Comparison of ENCODE assay signal across 17 mouse cellular contexts in genomic region chr8:44978622-44979021, GRCm38 (mm10). TPM values are rescaled to one million over a fixed set of nuclear protein-coding genes. Genes with fewer than 3 reads are reported as not detected.
DNase-seq lines count a peak whose midpoint lies in the region; ATAC-seq and TF ChIP-seq lines count a peak whose summit lies in the region.
"Had no signal": no experiment of that assay in that cellular context is flagged by ENCODE, and none has a peak within 500 bp of the region (broad histone marks: within the 10 kb centered on the region; RNA-seq: fewer than 3 reads in every experiment).

No protein-coding gene starts in this region.

- no peaks in the 10 kb centered on the region for H3K27me3 ChIP-seq in heart, embryonic 14.5 days (ENCODE audit: control insufficient read depth, insufficient read depth, low read length)
- H3K27me3 ChIP-seq in testis, adult 2 months (ENCODE audit: control insufficient read depth, insufficient read depth, low read length) = no peaks in the 10 kb centered on the region
- no peaks in the 10 kb centered on the region for H3K27me3 ChIP-seq in stomach, embryonic 16.5 days (ENCODE audit: control insufficient read depth, insufficient read depth, low read length)
- H3K27me3 ChIP-seq: CH12.LX had no signal

- no peak for TF ChIP-seq POLR2A in testis, adult 2 months (IDR thresholded peaks at IDR 0.05; ENCODE audit: control insufficient read depth, low read depth, low read length)

- TF ChIP-seq CTCF in testis, adult 2 months (IDR thresholded peaks at IDR 0.05; ENCODE audit: control insufficient read depth, insufficient read depth, insufficient replicate concordance, low read depth, low read length) = no peak

- H3K36me3 ChIP-seq in heart, embryonic 14.5 days (ENCODE audit: control insufficient read depth, insufficient read depth, low read length) = no peaks in the 10 kb centered on the region
- H3K36me3 ChIP-seq in testis, adult 2 months (ENCODE audit: control insufficient read depth, insufficient read depth, low read length) = no peaks in the 10 kb centered on the region
- no peaks in the 10 kb centered on the region for H3K36me3 ChIP-seq in stomach, embryonic 16.5 days (ENCODE audit: control insufficient read depth, insufficient read depth, low read length)
- H3K36me3 ChIP-seq: midbrain, embryonic 13.5 days had no signal

- intact Hi-C loops in heart, postnatal 10 days (cut with DNase I) = no loop called here

- peaks cover 39 to 71% of the 10 kb centered on the region in 2 experiments for H3K4me1 ChIP-seq in heart, embryonic 14.5 days (ENCODE audit: control insufficient read depth in 2 of 2, insufficient read depth in 2 of 2, low read length in 2 of 2)
- H3K4me1 ChIP-seq in testis, adult 2 months (ENCODE audit: control insufficient read depth, insufficient read depth, low read length) = peaks cover 5% of the 10 kb centered on the region; the same call in 1 of the 2 replicates
- H3K4me1 ChIP-seq in stomach, embryonic 16.5 days (ENCODE audit: control insufficient read depth, insufficient read depth, low read length) = peaks cover 38% of the 10 kb centered on the region

- ATAC-seq in heart, embryonic 14.5 days (ENCODE audit: insufficient number of reproducible peaks, insufficient read depth, low FRiP score, low read depth) = no peak
- ATAC-seq in stomach, embryonic 16.5 days (ENCODE audit: insufficient read depth, low FRiP score) = 0 out of 2 replicates have a peak, but pooled peaks have one; percentile 26
- ATAC-seq: midbrain, embryonic 13.5 days had no signal

- no peaks in the 10 kb centered on the region for H3K9me3 ChIP-seq in heart, embryonic 14.5 days (ENCODE audit: control insufficient read depth, low read length)
- no peaks in the 10 kb centered on the region for H3K9me3 ChIP-seq in stomach, embryonic 16.5 days (replicated peaks; ENCODE audit: control insufficient read depth, low read length)
- H3K9me3 ChIP-seq: hindbrain, embryonic 10.5 days; midbrain, embryonic 13.5 days had no signal

- H3K4me2 ChIP-seq in heart, embryonic 14.5 days (ENCODE audit: low read length) = peak overlapping the region; percentile 35; the same call in 1 of the 2 replicates
- H3K4me2 ChIP-seq in stomach, embryonic 16.5 days (ENCODE audit: low read depth, low read length) = no peak overlapping the region
- H3K4me2 ChIP-seq: liver, embryonic 11.5 days; midbrain, embryonic 13.5 days had no signal

- DNase-seq in adrenal gland, adult (ENCODE audit: inconsistent age in 2 of 2, low spot score in 1 of 2) = peak; percentile 35 to 85
- DNase-seq in adrenal gland, postnatal 10 days = no peak
- DNase-seq in heart, postnatal 10 days = no peak
- no peak for DNase-seq in testis, postnatal 10 days (ENCODE audit: low spot score)
- DNase-seq in layer of hippocampus, postnatal 10 days (ENCODE audit: low spot score in 2 of 2) = no peak
- DNase-seq: cerebellum, adult 8-10 months; kidney, postnatal 10 days; layer of hippocampus, adult 9-11 months; thymus, postnatal 36 days had no signal

- peak overlapping the region; percentile 77 to 93 for H3K27ac ChIP-seq in heart, embryonic 14.5 days (replicated peaks in 1 of 2; ENCODE audit: control insufficient read depth in 1 of 2, insufficient read depth in 1 of 2, low read depth in 2 of 2, low read length in 2 of 2)
- peak overlapping the region; percentile 54 for H3K27ac ChIP-seq in testis, adult 2 months (ENCODE audit: control insufficient read depth, insufficient read depth, low read depth, low read length)
- H3K27ac ChIP-seq in stomach, embryonic 16.5 days (ENCODE audit: low read length) = peak overlapping the region; percentile 80
- H3K27ac ChIP-seq: midbrain, embryonic 13.5 days had no signal

- 46% methylated on average over 9 of the region's 9 CpGs for WGBS in heart, embryonic 14.5 days
- WGBS in stomach, embryonic 16.5 days = 56% methylated on average over 9 of the region's 9 CpGs

- H3K4me3 ChIP-seq in heart, embryonic 14.5 days (ENCODE audit: control insufficient read depth in 1 of 2, insufficient read depth in 1 of 2, low read depth in 1 of 2, low read length in 2 of 2) = no peak overlapping the region
- no peak overlapping the region for H3K4me3 ChIP-seq in testis, adult 2 months (ENCODE audit: control insufficient read depth, low read depth, low read length)
- no peak overlapping the region for H3K4me3 ChIP-seq in stomach, embryonic 16.5 days (replicated peaks; ENCODE audit: low read length)
- H3K4me3 ChIP-seq: erythroblast, embryonic 14.5 days; hindbrain, embryonic 10.5 days; midbrain, embryonic 13.5 days had no signal

- no peak overlapping the region for H3K9ac ChIP-seq in heart, embryonic 14.5 days (ENCODE audit: low read length)
- no peak overlapping the region for H3K9ac ChIP-seq in stomach, embryonic 16.5 days (ENCODE audit: low read length)
- H3K9ac ChIP-seq: midbrain, embryonic 13.5 days had no signal

RNA-seq across cellular contexts. Expression of gene Fat1, which starts 43.4 kb away (rescaled TPM):
- 10 to 100 TPM; 49.8 to 60.2 TPM for total RNA-seq in adrenal gland, postnatal 10 days (2021)
- 22.2 TPM in 2 replicates for polyA plus RNA-seq in heart, embryonic 14.5 days (2014; fragmentation: Nextera tagmentation; extraction: Ambion mirVana)
- total RNA-seq in heart, postnatal 10 days (2021) = 10 to 100 TPM; 35.8 to 44.0 TPM
- polyA plus RNA-seq in testis, adult 2 months (2012; rRNA removed) = 9.1 and 10.4 TPM in 2 replicates
- 20.2 and 20.8 TPM in 2 replicates for polyA plus RNA-seq in stomach, embryonic 16.5 days (2015; fragmentation: Nextera tagmentation; extraction: Ambion mirVana)
- 10 to 100 TPM; 43.1 to 43.4 TPM for total RNA-seq in layer of hippocampus, postnatal 10 days (2021)

Comparison
In these comparisons a context has a peak if more than half of its experiments do, and no peak if none do; other contexts are left out.
1. DNase-seq: peak in adrenal gland, adult (2 of 2); none in adrenal gland, postnatal 10 days (single experiment), heart, postnatal 10 days (0 of 2), testis, postnatal 10 days (single experiment) and layer of hippocampus, postnatal 10 days (0 of 2).
2. Peak in every context shown above with its lines, with median percentiles within 50 percentile points of each other: H3K27ac ChIP-seq.